Mouse (Mus musculus) layer of hippocampus, adult 9-11 months (tissue): Measurements from ENCODE around the gene Acacb.

Source experiments
- DNase-seq: peaks from one replicate; pipeline ENCODE4 v3.0.0; 2022

Gene Acacb

DNA sequence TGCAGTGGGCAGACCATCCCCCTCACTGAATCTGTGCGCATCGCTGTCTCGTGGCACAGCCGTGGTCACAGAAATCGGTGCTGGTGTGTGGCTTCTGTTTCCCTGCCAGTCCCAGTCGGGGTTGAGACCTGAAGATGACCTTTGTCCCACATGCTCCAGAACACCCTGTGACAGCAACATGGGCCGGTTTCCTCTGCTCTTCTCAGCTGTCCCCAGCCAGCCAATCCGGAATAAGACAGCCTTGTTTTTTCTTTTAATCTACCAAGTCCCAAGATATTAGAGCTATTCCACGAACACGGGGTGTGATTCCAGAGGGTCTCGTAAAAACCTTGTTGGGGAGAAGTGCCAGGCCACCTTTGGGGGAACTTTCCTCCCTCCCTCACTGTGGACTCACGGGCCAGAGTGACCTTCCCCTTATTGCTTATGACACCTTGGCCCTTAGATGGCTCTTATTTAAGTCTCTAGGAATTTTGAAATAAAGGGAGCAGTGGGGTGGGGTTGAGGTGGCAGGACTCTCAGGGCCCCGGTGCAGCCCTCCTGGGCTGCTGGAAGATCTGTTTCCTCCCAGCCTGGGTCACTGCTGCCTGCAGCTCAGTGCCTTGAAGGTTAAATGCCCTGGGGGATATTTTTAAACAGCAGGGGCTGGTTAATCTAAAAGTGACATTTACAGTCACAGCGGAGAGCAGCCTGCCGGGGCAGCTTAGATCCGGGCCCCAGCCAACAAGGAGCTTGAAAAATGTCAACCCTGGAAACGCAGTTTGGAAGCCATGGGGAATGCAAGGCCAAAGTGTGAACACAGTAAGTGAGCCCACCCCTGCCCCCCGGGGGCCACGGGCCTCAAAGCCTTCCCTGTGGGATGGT lies at the start of gene Acacb:
Acacb (plus strand) TSS at position 508 of the 861 bp plus-strand sequence.
- no peak for DNase-seq

DNA sequence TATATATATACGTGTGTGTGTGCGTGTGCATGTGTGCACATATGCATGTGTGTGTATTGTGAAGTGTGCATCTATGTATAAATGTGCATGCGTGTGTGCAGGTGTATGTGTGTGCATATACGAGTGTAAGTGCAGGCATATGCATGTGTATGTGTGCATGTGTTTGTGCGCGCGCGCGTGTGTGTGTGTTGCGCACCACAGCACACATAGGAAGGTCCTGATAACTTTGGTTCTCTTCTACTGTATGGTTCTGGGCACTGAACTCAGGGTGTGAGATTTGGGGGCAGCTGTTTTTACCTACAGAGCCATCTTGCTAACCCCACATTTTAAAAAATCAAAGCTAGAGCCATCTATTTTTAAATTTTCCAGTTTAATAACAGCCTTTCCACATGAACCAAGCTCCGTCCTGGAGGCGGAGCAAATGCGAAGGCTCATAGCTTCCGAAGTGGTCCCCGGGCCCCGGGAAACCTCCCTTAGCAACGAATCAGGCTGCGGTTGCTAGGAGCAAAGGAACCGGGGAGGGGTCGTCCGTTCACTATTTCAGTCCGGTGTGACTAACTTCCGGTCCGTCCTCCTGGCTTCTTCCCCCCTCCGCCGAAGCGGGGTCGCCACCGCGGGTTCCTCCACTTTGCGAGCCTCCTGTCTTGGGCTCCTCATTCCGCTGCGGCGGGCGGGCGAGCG lies 46.5 kb upstream of the Acacb start:
- DNase-seq, result peak; percentile 92

DNA sequence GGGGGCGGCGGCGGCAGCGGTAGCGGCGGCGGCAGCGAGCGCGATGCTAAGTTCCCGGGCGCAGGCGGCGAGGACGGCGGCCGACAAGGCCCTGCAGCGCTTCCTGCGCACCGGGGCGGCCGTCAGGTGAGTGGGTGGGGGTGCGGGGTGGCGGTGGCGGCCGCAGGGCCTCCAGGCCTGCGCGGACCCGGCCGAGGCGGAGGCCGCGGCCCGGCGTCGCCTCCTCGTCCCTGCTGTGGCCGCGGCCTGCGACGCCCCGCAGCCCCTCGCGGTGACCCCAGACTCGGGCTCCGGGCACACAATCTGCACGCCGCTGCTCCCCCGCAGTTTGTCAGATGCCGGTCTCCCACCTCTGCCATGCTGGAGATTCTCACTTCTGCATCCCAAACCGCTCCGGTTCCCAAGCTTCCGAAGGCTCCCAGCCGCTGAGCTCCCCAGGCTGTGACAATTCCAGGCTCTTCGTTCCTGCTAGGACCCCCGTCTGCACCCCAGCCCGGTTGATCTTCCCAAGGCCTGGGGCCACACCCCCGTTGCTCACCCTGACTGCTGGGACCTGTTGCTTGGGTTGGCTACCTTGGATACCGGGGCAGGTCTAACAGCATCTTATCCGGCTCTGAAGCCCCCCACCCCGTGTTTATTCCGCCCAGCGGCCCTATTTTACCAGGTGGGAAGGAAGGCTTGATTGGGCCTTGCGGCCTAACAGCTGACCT lies 45.8 kb upstream of the Acacb start:
- DNase-seq, result no peak

- DNase-seq, result peak; percentile 67
These were observed 44.5 kb upstream of the Acacb start for GRCm38 (mm10) chr5:114101873-114102272.

DNA sequence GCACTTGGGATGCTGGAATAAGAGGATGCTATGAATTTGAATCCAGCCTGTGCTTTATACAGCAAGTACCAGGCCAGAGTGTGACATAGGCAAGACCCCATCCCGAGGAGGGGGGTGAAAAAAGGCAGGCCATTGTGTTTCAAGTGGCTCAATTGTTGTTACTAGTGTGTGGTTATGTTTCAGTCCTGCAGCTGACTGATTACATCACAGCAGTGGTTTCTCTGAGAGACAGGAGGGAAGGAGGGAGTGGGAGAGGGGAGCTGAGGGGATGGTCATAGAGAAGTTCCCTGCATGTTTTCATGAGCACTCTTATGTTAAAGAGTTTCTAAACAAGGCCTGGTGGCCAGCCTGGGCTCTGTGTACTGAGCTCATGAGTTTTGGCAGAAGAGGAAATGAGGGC lies 43.5 kb upstream of the Acacb start:
- peak; percentile 87 for DNase-seq

DNA sequence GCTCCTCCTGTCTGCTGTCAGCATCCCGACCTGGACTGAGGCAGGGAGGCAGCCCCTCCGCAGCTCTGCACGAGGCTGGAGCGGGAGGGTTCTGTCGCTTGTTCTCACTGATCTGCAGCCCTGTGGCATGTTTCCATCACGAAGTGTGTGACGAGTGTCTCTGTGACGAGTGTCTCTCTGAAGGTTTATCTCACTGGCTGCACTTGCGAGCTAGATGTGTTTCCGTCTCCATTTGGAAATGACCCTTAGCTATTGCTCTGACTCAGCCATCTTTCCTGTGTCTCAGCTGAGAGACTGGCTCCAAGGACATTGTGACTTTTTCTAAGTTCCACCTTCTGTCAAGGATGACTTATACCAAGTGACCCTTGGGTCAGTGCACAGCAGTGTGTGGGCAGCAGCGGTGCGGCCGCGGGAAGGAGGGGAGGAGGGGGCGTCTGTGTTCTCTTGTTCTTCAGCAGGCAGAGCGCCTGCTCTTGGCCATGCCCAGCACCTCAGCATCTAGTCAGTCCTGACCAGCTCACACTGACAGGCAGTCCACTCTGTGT lies 39.9 kb upstream of the Acacb start:
- no peak for DNase-seq

- DNase-seq, result no peak
These were observed 33.0 kb upstream of the Acacb start for GRCm38 (mm10) chr5:114113334-114113733.

DNA sequence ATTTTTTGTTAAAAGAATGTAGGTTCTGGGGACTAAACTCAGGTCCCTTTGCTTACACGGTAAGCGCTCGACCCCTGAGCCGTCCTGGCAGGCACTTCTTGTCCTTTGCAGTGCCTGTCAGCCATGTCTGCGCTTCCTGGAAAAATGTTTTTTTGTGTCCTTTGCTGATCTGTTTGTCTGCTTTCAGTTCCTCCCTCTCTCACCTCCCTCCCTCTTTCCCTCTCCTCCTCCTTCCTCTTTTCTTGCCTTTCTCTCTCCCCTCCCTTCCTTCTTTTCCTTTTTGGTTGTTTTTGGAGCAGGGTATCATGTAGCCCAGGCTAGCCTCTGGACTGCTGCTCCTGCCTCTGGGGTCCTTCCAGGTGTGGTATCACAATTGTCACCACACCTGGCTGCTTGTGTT lies 31.3 kb upstream of the Acacb start:
- DNase-seq, result no peak

GRCm38 (mm10) chr5:114116586-114116985 lies 29.7 kb upstream of the Acacb start:
- no peak for DNase-seq

DNA sequence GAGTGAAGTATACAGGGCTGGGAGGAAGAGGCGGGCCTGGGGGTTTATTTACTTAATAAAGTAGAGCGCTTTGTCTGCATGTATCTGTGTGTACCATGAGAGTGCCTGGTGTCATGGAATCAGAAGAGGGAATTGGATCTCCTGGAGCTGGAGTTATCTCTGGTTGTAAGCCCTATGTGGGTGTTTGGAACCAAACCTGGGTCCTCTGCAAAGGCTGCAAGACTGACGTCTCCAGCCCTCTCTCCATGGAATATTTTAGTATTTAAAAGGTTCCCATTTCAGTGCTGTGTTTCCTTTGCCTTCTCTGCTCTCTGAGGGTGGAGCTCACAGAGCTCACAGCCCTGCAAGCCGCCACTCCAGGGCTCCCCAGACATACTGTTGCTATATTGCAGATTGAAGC lies 26.5 kb upstream of the Acacb start:
- no peak for DNase-seq

DNA sequence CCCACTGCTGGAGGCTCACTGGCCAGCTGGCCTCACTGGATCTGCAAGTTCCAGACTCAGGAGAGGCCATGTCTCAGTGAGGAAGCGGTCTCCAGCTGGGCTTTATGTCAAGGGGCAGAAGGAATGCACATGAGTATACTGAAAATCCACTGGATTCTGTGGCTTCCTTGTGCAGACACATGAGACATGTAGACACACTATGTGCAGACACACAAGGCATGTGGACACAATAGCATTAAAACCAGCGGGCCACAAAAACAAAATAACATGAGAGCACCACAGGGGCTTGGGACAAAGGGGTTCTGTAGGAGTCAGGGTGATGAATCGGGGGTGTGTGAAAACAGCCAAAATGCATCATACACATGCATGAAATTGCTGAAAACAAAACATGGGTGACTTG lies 20.3 kb upstream of the Acacb start:
- DNase-seq, result no peak

DNA sequence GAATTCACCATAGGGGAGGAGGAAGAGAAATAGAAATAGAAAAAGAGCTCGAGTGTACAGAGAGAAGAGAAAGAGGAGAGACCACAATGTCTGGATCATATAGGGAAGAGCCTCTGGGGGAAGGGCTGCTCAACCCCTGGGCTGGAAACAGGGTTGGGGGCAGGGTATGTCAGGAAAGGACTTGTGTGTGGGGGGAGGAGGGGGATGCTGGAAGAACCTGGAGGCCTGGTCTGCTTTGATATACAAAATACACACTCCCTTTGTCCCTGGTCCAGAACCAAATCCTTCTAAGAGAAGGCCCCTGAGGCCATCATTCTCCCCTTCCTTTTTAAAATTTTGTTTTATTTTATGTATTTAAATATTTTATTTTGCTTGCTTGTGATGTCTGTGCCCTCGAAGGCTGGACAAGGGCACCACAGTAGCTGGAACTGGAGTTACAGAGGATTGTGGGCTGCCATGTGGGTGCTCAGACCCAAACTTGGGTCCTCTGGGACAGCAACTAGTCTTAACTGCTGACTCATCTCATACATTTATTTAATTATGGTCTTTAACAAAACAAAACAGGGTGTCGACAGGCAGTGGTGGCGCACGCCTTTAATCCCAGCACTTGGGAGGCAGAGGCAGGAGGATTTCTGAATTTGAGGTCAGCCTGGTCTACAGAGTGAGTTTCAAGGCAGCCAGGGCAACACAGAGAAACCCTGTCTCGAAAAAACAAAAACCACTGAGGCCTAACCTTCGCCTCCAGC lies 19.7 kb upstream of the Acacb start:
- DNase-seq, result no peak

- DNase-seq, result peak; percentile 67
These were observed 18.7 kb upstream of the Acacb start, which contains the start of gene Alkbh2 for GRCm38 (mm10) chr5:114127374-114128349. Gene Alkbh2 (minus strand): TSS chr5:114128218.

GRCm38 (mm10) chr5:114129550-114130210 lies 16.7 kb upstream of the Acacb start:
- DNase-seq, result no peak

DNA sequence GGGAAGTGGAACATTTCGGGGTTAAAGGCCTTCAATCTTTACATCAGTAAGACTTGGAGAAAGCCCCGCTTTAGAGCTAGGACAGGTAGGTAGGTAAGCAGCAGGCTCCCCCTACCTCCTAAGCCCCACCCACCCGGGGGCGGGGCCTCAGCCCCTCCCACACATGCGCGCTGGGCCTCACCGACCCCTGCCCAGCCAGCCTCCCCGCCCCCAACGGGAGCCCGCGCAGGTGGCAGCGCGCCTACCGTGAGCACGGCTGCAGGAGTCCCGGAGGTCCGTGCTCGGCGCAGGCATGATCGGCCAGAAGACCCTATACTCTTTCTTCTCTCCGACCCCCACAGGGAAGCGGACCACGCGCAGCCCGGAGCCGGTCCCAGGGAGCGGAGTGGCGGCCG lies 16.1 kb upstream of the Acacb start, which contains the start of gene Ung:
Ung (plus strand) TSS at position 176 of the 395 bp plus-strand sequence.
- DNase-seq, result no peak

GRCm38 (mm10) chr5:114130698-114131520 lies 15.4 kb upstream of the Acacb start:
- DNase-seq, result peak; percentile 93

DNA sequence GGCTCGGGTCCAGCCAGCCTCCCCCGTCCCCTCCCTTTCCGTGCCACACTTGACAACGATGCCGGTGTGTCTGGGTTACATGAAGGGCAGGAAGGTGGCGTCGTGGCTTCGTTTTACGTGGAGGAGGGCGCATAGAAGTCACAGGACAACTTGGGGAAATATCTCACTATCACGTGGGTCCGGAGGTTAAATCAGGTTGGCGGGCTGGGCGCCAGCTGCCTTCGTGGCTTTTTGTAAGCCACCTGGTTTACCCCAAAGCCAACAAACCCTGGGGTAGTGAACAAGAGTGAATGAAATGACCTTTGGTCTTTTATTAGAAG lies 14.9 kb upstream of the Acacb start:
- DNase-seq, result no peak

DNA sequence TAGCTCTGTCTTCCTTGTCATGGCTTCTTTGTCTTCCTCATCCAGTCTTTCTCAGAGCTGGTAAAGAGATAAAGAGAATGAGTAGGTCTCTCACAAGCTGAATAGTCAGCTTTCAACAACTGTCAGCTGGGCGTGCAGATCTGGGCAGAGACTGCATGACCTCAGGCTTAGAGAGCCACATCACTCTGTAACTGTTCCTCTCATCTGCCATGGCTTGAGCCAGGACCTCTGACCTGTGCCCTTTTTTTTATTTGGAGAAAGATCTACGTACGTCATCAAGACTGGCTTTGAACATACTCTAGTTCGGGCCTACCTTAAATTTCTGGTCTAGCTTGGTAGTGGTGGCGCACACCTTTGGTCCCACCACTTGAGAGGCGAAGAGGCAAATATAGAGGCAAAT lies 13.5 kb upstream of the Acacb start:
- no peak for DNase-seq

- no peak for DNase-seq
These were observed 12.2 kb upstream of the Acacb start for GRCm38 (mm10) chr5:114134091-114134534.

- DNase-seq, result no peak
These were observed 10.8 kb upstream of the Acacb start for GRCm38 (mm10) chr5:114135516-114135915.
